Mouse (Mus musculus) adrenal gland, postnatal 10 days (tissue): ENCODE data around the gene Rhog. TPM values are rescaled to one million over a fixed set of nuclear protein-coding genes. Genes with fewer than 3 reads are reported as not detected.
A peak's percentile ranks its signal among the peaks of the same experiment; 100 is the strongest.

Source experiments
- DNase-seq: peaks from one replicate; pipeline ENCODE4 v3.0.0; 2021; ENCODE audit warnings: mixed read lengths
- total RNA-seq, 2 experiments: library from RNA; stranded (reverse); gene quantifications; 2 replicates each; pipeline ENCODE4 v1.2.3; 2021

Gene Rhog
- total RNA-seq, 2 experiments from 2014 or later = 47.9 to 57.5 TPM

- DNase-seq = peak; percentile 95
Measured at GRCm38 (mm10) chr7:102250631-102251214, 5.1 kb downstream of the Rhog start.

- peak; percentile 86 for DNase-seq
Measured at GRCm38 (mm10) chr7:102249896-102250630, 5.8 kb downstream of the Rhog start.

GRCm38 (mm10) chr7:102249531-102249895 is 6.3 kb downstream of the Rhog start:
- peak; percentile 64 for DNase-seq

- DNase-seq = no peak
Measured at GRCm38 (mm10) chr7:102248691-102249404, 7.0 kb downstream of the Rhog start.

GRCm38 (mm10) chr7:102246956-102247797 is 8.7 kb downstream of the Rhog start:
- no peak for DNase-seq

- DNase-seq = no peak
Measured at GRCm38 (mm10) chr7:102246265-102246664, 9.6 kb downstream of the Rhog start.

GRCm38 (mm10) chr7:102245775-102246174 is 10.1 kb downstream of the Rhog start:
- DNase-seq = peak; percentile 50

GRCm38 (mm10) chr7:102244782-102245535 is 10.9 kb downstream of the Rhog start:
- no peak for DNase-seq

GRCm38 (mm10) chr7:102243870-102244269 is 12.0 kb downstream of the Rhog start:
- DNase-seq = peak; percentile 46

- DNase-seq = no peak
Measured at GRCm38 (mm10) chr7:102242917-102243316, 12.9 kb downstream of the Rhog start.

- no peak for DNase-seq
Measured at GRCm38 (mm10) chr7:102242371-102242770, 13.5 kb downstream of the Rhog start.

GRCm38 (mm10) chr7:102239591-102239990 is 16.3 kb downstream of the Rhog start:
- DNase-seq = no peak

- no peak for DNase-seq
Measured at GRCm38 (mm10) chr7:102238686-102239286, 17.1 kb downstream of the Rhog start.

GRCm38 (mm10) chr7:102233059-102233458 is 22.8 kb downstream of the Rhog start:
- no peak for DNase-seq

GRCm38 (mm10) chr7:102229814-102230213 is 26.0 kb downstream of the Rhog start:
- DNase-seq = peak; percentile 55

GRCm38 (mm10) chr7:102228049-102228670 is 27.7 kb downstream of the Rhog start:
- DNase-seq = no peak

GRCm38 (mm10) chr7:102226051-102226450 is 29.8 kb downstream of the Rhog start:
- DNase-seq = no peak

- peak; percentile 72 for DNase-seq
Measured at GRCm38 (mm10) chr7:102223883-102224738, 31.7 kb downstream of the Rhog start.

- peak; percentile 86 for DNase-seq
Measured at GRCm38 (mm10) chr7:102222830-102223556, 32.9 kb downstream of the Rhog start.
